Mouse (Mus musculus) embryonic fibroblast, embryonic 13.5 days (primary cell): ENCODE data around the gene Epn1.

ENCODE experiments used
- CTCF ChIP-seq: IDR thresholded peaks from 2 replicates; pipeline ENCODE4 v1.5.1; 2011; ENCODE audit warnings: mild to moderate bottlenecking, control low read depth, low read length, moderate library complexity, borderline replicate concordance; ENCODE audit not compliant: insufficient read depth
- POLR2A ChIP-seq: IDR thresholded peaks from 2 replicates; pipeline ENCODE4 v1.6.1; 2011; ENCODE audit warnings: low read depth, mild to moderate bottlenecking, control low read depth, low read length, moderate library complexity

DNA sequence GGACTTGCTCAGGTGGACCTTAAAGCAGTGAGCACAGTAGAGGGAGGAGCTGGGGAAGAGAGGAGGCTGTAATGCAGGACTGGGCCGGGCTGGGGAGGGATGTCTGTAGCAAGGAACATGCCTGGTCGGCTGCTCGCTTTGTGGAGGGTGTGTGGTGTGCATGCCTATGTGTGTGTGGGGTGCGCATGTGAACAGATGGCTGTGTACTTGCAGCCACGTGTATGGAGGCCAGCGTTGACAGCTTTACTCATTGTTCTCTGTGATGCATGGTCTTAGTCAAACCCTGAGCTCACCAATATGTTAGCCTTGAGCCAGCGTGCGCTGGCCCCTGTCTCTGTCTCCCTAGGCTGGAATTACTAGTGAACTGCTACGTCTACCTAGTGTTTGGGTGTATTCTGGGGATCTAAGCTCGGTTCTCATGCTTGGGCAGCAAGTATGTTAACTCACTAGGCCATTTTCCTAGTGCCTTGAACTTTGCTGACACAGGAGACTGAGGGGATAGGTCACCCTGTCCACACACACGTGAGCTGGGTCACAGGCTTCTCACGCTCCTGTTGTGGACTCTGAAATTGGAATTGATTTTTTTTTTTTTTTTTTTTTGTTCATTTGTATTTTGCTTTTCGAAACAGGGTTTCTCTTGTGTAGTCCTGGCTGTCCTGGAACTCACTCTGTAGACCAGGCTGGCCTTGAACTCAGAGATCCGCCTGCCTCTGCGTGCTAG is 11.1 kb downstream of the Epn1 start:
- TF ChIP-seq POLR2A (no peak), CTCF (no peak)
